Mouse (Mus musculus) right cerebral cortex, adult 2 months (tissue): ENCODE results near the gene Akap12.

Experiments used
- DNase-seq, 2 experiments: peaks; one replicate each; pipeline ENCODE4 v3.0.0; 2021 to 2022; ENCODE audit warnings: low spot score in 2 of 2

Akap12 gene

GRCm38 (mm10) chr10:4356640-4357039 is 90.5 kb downstream of the Akap12 start:
- no peak for DNase-seq

GRCm38 (mm10) chr10:4357435-4357834 is 91.3 kb downstream of the Akap12 start:
- no peak for DNase-seq

GRCm38 (mm10) chr10:4364618-4365017 is 98.4 kb downstream of the Akap12 start:
- DNase-seq: no peak

GRCm38 (mm10) chr10:4370105-4370504 is 103.9 kb downstream of the Akap12 start:
- no peak for DNase-seq

GRCm38 (mm10) chr10:4372011-4372410 is 105.8 kb downstream of the Akap12 start:
- DNase-seq: peak; percentile 53 to 62

GRCm38 (mm10) chr10:4373558-4373957 is 107.4 kb downstream of the Akap12 start:
- DNase-seq: no peak

- no peak for DNase-seq
Observed at GRCm38 (mm10) chr10:4374239-4374638, 108.1 kb downstream of the Akap12 start.

GRCm38 (mm10) chr10:4374734-4375133 is 108.6 kb downstream of the Akap12 start:
- no peak for DNase-seq

GRCm38 (mm10) chr10:4375267-4375666 is 109.1 kb downstream of the Akap12 start:
- DNase-seq: no peak

- DNase-seq: no peak
Observed at GRCm38 (mm10) chr10:4376461-4376860, 110.3 kb downstream of the Akap12 start.

- DNase-seq: no peak
Observed at GRCm38 (mm10) chr10:4376931-4377330, 110.8 kb downstream of the Akap12 start.

- no peak for DNase-seq
Observed at GRCm38 (mm10) chr10:4380748-4381147, 114.6 kb downstream of the Akap12 start.

GRCm38 (mm10) chr10:4384244-4384643 is 118.1 kb downstream of the Akap12 start:
- no peak for DNase-seq

GRCm38 (mm10) chr10:4386609-4387591 is 120.7 kb downstream of the Akap12 start:
- DNase-seq: peak; percentile 87 to 92

- DNase-seq: peak; percentile 53 to 56
Observed at GRCm38 (mm10) chr10:4387701-4388383, 121.7 kb downstream of the Akap12 start, which contains the start of gene Zbtb2. Gene Zbtb2 (minus strand): TSS chr10:4388108.

- DNase-seq: no peak
Observed at GRCm38 (mm10) chr10:4388384-4388745, 122.2 kb downstream of the Akap12 start.

GRCm38 (mm10) chr10:4389036-4389435 is 122.9 kb downstream of the Akap12 start:
- no peak for DNase-seq

GRCm38 (mm10) chr10:4389461-4390112 is 123.4 kb downstream of the Akap12 start:
- no peak for DNase-seq

- DNase-seq: no peak
Observed at GRCm38 (mm10) chr10:4390550-4390949, 124.4 kb downstream of the Akap12 start.

- DNase-seq: no peak
Observed at GRCm38 (mm10) chr10:4391076-4391475, 124.9 kb downstream of the Akap12 start.

GRCm38 (mm10) chr10:4391851-4392250 is 125.7 kb downstream of the Akap12 start:
- DNase-seq: peak in 1 of 2 experiments; percentile 50

- DNase-seq: peak; percentile 39 to 46
Observed at GRCm38 (mm10) chr10:4395321-4395720, 129.1 kb downstream of the Akap12 start.
